Mouse (Mus musculus) ES-E14 (cell line): ENCODE data around the gene Noxred1. TPM values are rescaled to one million over a fixed set of nuclear protein-coding genes. Genes with fewer than 3 reads are reported as not detected.

Experiments
- DNase-seq: peaks from one replicate; pipeline ENCODE4 v3.0.0-alpha.2; 2013; ENCODE audit warnings: low read depth, low spot score
- H3K27ac ChIP-seq: 2 replicates; pipeline ENCODE4 v1.5.1; 2012; ENCODE audit warnings: low read depth, mild to moderate bottlenecking, low read length, moderate library complexity, mixed read lengths; ENCODE audit not compliant: poor library complexity, insufficient read depth, severe bottlenecking
- H3K36me3 ChIP-seq: 2 replicates; pipeline ENCODE4 v1.6.1; 2012; ENCODE audit warnings: mild to moderate bottlenecking, low read length, moderate library complexity, mixed read lengths; ENCODE audit not compliant: control insufficient read depth, poor library complexity, insufficient read depth, severe bottlenecking
- H3K4me1 ChIP-seq, 2 experiments: fragments of 150-350 bp in 1 of 2; sonication (generic) in 1 of 2; 2 replicates each; pipeline ENCODE4 v1.6.1; 2012; ENCODE audit warnings: low read length in 2 of 2, mild to moderate bottlenecking in 1 of 2, mixed read lengths in 1 of 2; ENCODE audit not compliant: control insufficient read depth in 2 of 2, insufficient read depth in 2 of 2, poor library complexity in 1 of 2
- H3K4me3 ChIP-seq, 2 experiments: fragments of 150-350 bp in 1 of 2; sonication (generic) in 1 of 2; 2 replicates each; pipeline ENCODE4 v1.5.1; 2012; ENCODE audit warnings: low read length in 2 of 2, low read depth in 1 of 2, mild to moderate bottlenecking in 1 of 2, mixed read lengths in 1 of 2; ENCODE audit not compliant: insufficient read depth in 1 of 2, poor library complexity in 1 of 2, severe bottlenecking in 1 of 2
- H3K9ac ChIP-seq: 2 replicates; pipeline ENCODE4 v1.6.1; 2012; ENCODE audit warnings: low read depth, mild to moderate bottlenecking, low read length, mixed read lengths; ENCODE audit not compliant: poor library complexity, insufficient read depth, severe bottlenecking
- H3K9me3 ChIP-seq: fragments of 150-350 bp; sonication (generic); 2 replicates; pipeline ENCODE4 v1.6.1; 2012; ENCODE audit warnings: low read depth, mild to moderate bottlenecking, low read length; ENCODE audit not compliant: control insufficient read depth, insufficient read depth
- CHD2 ChIP-seq: IDR thresholded peaks from 2 replicates; pipeline ENCODE4 v1.6.1; 2014; ENCODE audit warnings: mild to moderate bottlenecking, low read depth, low read length, inconsistent platforms
- HCFC1 ChIP-seq: IDR thresholded peaks from 2 replicates; pipeline ENCODE4 v1.6.1; 2012; ENCODE audit warnings: low read length, inconsistent platforms, borderline replicate concordance; ENCODE audit not compliant: insufficient read depth
- MAFK ChIP-seq: IDR thresholded peaks from 2 replicates; pipeline ENCODE4 v1.6.1; 2014; ENCODE audit warnings: mild to moderate bottlenecking, low read depth, low read length, inconsistent platforms; ENCODE audit not compliant: insufficient read depth
- ZC3H11A ChIP-seq: IDR thresholded peaks from 2 replicates; pipeline ENCODE4 v1.6.1; 2012; ENCODE audit warnings: low read depth, mild to moderate bottlenecking, inconsistent platforms, low read length, borderline replicate concordance
- ZNF384 ChIP-seq: IDR thresholded peaks from 2 replicates; pipeline ENCODE4 v1.6.1; 2012; ENCODE audit warnings: low read depth, low read length, inconsistent platforms
- in situ Hi-C, 2 experiments: fragments of 600-800 bp; cut with MboI; formaldehyde crosslinking; loops; one replicate each; pipeline ENCODE4 v1.15.1; 2025; ENCODE audit warnings: low sequenced_read_pairs in 2 of 2, inconsistent platforms in 1 of 2; ENCODE audit not compliant: unreplicated experiment in 2 of 2
- total RNA-seq: library from RNA; depleted of rRNA; stranded (reverse); fragments of 300-350 nt; gene quantifications from 2 replicates; pipeline ENCODE4 v1.2.3, GENCODE M21; 2012

The Noxred1 gene
- total RNA-seq, 1 experiment, result 3.0 TPM

GRCm38 (mm10) chr12:87265444-87265843, 26.9 kb upstream of the Noxred1 start:
- peaks cover 24% of the 10 kb centered on the region for H3K36me3 ChIP-seq
- no peak overlapping the region for H3K27ac ChIP-seq
- H3K4me1 ChIP-seq, result peaks cover 0 to 3% of the 10 kb centered on the region in 2 experiments; a peak in 1 of 4 replicates
- DNase-seq, result no peak
- TF ChIP-seq ZC3H11A (no peak), MAFK (no peak), ZNF384 (no peak), HCFC1 (no peak), CHD2 (no peak)
- peak overlapping the region; percentile 89 to 93 for H3K4me3 ChIP-seq
- H3K9me3 ChIP-seq, result no peaks in the 10 kb centered on the region
- in situ Hi-C loops, result no loop called here
- H3K9ac ChIP-seq, result peak overlapping the region; percentile 85

- no peaks in the 10 kb centered on the region for H3K4me1 ChIP-seq
- no peak overlapping the region for H3K27ac ChIP-seq
- H3K9me3 ChIP-seq, result no peaks in the 10 kb centered on the region
- H3K4me3 ChIP-seq, result no peak overlapping the region
- no peak overlapping the region for H3K9ac ChIP-seq
- in situ Hi-C loops, result no loop called here
- no peak for DNase-seq
- H3K36me3 ChIP-seq, result peaks cover 12% of the 10 kb centered on the region
- no peak for TF ChIP-seq CHD2
- no peak for TF ChIP-seq HCFC1
Measured at GRCm38 (mm10) chr12:87260562-87260961, 22.0 kb upstream of the Noxred1 start.

GRCm38 (mm10) chr12:87256629-87257028, 18.1 kb upstream of the Noxred1 start:
- H3K27ac ChIP-seq, result no peak overlapping the region
- no peak for TF ChIP-seq ZNF384
- no peak for TF ChIP-seq MAFK
- no peak for TF ChIP-seq ZC3H11A
- TF ChIP-seq HCFC1, result no peak
- TF ChIP-seq CHD2, result no peak
- no peak overlapping the region for H3K4me3 ChIP-seq
- H3K36me3 ChIP-seq, result peaks cover 24% of the 10 kb centered on the region
- in situ Hi-C loops, result no loop called here
- no peaks in the 10 kb centered on the region for H3K4me1 ChIP-seq
- no peaks in the 10 kb centered on the region for H3K9me3 ChIP-seq
- no peak overlapping the region for H3K9ac ChIP-seq
- no peak for DNase-seq

GRCm38 (mm10) chr12:87253878-87254277, 15.3 kb upstream of the Noxred1 start:
- H3K36me3 ChIP-seq, result peaks cover 23% of the 10 kb centered on the region

GRCm38 (mm10) chr12:87250161-87250560, 11.6 kb upstream of the Noxred1 start:
- Histone ChIP-seq H3K4me1 (no peaks in the 10 kb centered on the region), H3K4me3 (no peak overlapping the region), H3K27ac (no peak overlapping the region), H3K9ac (no peak overlapping the region), H3K9me3 (no peaks in the 10 kb centered on the region), H3K36me3 (peaks cover 22% of the 10 kb centered on the region)
- in situ Hi-C loops, result no loop called here
- DNase-seq, result no peak
- TF ChIP-seq HCFC1 (no peak), MAFK (no peak), ZNF384 (no peak), ZC3H11A (no peak), CHD2 (no peak)

More at GRCm38 (mm10) chr12:87253878-87254277, 15.3 kb upstream of the Noxred1 start:
- H3K27ac ChIP-seq, result no peak overlapping the region
- DNase-seq, result no peak
- no peaks in the 10 kb centered on the region for H3K9me3 ChIP-seq
- TF ChIP-seq ZNF384, result no peak
- no peak for TF ChIP-seq HCFC1
- no peak for TF ChIP-seq ZC3H11A
- TF ChIP-seq CHD2, result no peak
- TF ChIP-seq MAFK, result no peak
- H3K4me3 ChIP-seq, result no peak overlapping the region
- in situ Hi-C loops, result no loop called here
- no peaks in the 10 kb centered on the region for H3K4me1 ChIP-seq
- no peak overlapping the region for H3K9ac ChIP-seq
